Mouse (Mus musculus): Measurements from ENCODE around the gene Otud7b. TPM values are rescaled to one million over a fixed set of nuclear protein-coding genes. Genes with fewer than 3 reads are reported as not detected.

Gene Otud7b
- 25.8 and 40.5 TPM in 2 replicates for total RNA-seq (2021)
- long read RNA-seq, full-length matches to known transcripts, result 2 of 10 reads
- long read RNA-seq, partial matches to known transcripts, result 2 of 10 reads
- long read RNA-seq, other reads (novel, unspliced or antisense), result 6 of 10 reads

- DNase-seq, result peak; percentile 85
Measured at GRCm38 (mm10) chr3:96104261-96105065, at the start of gene Otud7b. TSS of gene Otud7b (plus strand) at chr3:96104527.

DNA sequence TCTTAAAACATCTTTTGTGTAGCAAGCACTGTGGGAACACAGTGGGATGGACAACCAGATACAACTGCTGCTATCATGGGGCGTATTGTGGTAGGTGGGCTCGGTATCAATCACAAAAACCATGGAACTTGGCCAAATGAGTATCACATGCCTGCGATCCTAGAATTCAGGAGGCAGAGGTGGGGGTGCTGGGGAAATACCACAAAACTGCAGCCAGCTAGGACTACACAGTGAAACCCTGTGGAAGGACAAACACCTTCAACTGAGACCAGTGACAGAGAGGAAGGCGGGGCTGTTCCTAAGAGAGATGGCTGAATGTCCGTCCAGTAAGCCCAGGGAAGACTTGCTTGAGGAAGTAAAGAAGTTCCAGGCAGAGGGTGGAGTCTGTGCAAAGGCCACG is 49.0 kb upstream of the Otud7b start:
- DNase-seq, result no peak

DNA sequence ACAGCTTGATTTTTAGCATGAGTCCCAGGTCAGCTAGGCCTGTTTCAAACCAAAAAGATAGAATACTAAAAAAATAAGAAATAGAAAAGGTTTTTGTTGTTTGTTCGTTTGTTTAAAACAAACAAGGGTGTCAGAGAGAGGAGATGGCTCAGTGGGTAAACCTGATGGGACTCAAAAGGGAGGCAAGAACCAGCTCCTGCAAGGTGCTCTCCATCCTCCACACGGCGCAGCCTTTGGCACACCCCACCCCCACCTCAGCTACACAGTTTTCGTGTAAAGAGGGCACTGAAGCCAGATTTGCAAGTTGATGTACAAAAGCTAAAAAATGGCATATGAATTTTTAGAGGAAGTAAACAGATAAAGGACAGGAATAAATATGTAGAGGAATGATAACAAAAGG is 48.3 kb upstream of the Otud7b start:
- no peak for DNase-seq

- peak; percentile 85 for DNase-seq
Measured at GRCm38 (mm10) chr3:96057747-96058204, 46.6 kb upstream of the Otud7b start.

DNA sequence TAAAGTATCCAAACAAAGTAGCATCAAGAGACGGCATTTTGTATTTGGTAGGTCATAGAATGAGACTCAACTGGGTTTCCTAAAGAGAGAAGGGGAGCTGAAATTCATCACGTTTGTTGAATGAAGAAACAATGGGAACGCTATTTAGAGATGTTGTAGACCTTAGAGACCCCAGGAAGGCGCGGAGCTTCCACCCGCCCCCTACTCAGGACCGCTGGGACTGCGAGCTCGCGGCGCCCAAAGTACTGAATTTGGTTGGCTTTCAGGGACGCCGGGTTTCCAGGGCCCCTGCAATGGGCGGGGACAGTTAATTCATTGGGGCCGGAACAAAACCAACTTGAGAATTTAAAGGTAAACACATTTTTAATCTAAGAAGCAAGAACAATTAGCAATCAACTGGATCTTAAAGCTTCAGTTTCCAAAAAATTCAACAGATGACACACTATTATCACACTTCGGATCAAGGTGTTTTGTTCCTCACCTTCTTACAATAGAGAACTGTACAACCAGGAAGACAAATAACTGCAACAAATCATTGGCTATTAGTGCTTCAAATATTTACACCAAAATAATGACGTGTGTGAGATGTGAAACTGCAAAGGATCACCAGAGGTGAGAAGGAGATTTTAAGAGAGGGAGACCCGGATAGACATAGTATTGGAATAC is 46.0 kb upstream of the Otud7b start, which contains the start of gene Vps45:
Gene Vps45 (minus strand): TSS at position 236 of the 666 bp plus-strand sequence.
- DNase-seq, result peak; percentile 76

GRCm38 (mm10) chr3:96060146-96060545 is 44.2 kb upstream of the Otud7b start:
- no peak for DNase-seq

- DNase-seq, result no peak
Measured at GRCm38 (mm10) chr3:96063299-96063698, 41.0 kb upstream of the Otud7b start.

- no peak for DNase-seq
Measured at GRCm38 (mm10) chr3:96064217-96064616, 40.1 kb upstream of the Otud7b start.

DNA sequence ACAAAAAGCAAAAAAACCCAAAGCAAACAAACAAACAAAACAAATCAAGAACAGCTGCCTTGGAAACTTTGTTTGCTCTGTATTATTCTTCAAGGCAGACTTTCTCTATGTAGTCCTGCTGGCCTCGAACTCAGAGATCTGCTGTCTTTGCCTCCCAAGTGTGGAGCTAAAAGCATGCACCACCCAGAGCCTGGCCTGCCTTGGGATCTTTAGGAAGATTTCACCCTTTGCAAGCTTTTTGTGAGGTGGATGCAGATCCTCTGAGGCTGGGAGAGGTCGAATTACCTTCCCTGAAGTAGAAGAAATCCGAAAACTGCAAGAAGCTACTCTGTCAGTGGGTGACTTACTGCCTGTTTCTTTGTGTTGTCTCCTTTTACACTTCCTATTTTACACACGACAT is 39.2 kb upstream of the Otud7b start:
- DNase-seq, result no peak

DNA sequence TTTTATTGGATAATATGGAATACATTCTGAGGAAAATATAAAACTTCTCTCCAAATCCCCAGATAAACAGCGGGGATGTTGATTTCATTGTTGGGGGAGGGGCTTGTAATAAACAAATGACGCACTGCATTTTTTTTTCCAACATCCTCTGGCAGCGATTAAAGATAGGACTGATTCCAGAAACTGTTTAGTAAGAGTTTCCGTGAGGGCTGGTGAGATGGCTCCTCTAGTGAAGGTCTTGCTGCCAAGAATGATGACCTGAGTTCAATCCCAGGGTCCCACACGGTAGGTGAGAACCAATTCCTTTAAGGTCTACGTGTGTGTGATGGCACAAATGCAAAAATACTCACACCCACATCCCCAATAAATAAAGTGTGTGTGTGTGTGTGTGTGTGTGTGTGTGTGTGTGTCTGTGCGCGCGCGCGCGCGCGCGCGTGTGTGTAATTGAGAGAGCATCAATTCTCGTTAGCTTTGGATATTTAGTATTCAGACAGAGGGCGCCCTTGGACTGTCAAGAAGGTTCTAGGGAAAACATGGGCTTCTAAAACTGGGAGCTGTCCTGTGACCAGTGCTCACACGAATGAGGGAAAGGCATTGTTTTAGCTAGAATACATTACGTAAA is 38.5 kb upstream of the Otud7b start:
- DNase-seq, result peak; percentile 15

- DNase-seq, result no peak
Measured at GRCm38 (mm10) chr3:96066741-96067140, 37.6 kb upstream of the Otud7b start.

- DNase-seq, result no peak
Measured at GRCm38 (mm10) chr3:96069046-96069445, 35.3 kb upstream of the Otud7b start.

- no peak for DNase-seq
Measured at GRCm38 (mm10) chr3:96069542-96069941, 34.8 kb upstream of the Otud7b start.

GRCm38 (mm10) chr3:96070241-96070640 is 34.1 kb upstream of the Otud7b start:
- no peak for DNase-seq

DNA sequence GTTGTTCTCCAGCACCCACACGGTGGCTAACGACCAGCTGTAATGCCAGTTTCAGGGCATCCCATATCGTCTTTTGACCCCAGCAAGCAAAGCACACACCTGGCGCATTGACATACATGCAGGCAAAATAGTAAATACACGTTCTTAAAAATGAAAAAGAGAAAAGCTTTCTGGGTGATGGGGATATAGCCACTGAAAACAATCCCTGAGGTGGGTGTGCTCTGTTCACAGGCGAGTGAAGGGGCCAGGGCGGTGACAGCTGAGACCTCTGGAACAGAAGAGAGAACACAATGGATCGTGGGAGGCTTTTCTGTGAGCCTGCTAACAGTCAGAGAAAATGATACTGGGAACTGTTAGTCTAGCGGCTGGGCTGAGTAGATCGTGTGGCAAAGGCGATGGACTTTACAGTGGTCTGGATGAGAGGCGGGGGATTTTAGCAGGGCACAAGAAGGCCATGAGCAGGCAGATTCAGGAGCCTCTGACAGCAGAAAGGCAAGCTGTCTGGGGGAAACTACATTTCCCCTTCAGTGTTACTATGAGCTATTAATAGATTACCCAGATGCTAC is 31.3 kb upstream of the Otud7b start:
- no peak for DNase-seq

GRCm38 (mm10) chr3:96078066-96078465 is 26.3 kb upstream of the Otud7b start:
- DNase-seq, result no peak

DNA sequence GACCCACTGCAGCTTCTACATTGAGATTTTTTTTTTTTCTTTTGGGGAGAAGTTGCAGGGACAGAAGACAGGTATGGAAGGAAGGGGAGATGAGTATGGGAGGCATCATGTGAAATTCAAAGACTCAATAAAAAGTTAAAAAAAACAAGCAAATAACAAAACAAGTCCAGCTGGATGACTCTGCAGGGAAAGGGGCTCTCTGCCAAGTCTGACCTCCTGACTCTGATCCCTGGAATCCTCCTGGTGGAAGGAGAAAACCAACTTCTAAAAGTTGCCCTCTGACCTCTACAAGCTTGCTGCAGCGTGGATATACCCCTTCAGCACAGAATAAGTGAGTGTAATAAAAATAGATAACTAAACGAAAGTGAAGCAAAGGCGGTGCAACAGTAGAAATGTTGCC is 25.6 kb upstream of the Otud7b start:
- no peak for DNase-seq

DNA sequence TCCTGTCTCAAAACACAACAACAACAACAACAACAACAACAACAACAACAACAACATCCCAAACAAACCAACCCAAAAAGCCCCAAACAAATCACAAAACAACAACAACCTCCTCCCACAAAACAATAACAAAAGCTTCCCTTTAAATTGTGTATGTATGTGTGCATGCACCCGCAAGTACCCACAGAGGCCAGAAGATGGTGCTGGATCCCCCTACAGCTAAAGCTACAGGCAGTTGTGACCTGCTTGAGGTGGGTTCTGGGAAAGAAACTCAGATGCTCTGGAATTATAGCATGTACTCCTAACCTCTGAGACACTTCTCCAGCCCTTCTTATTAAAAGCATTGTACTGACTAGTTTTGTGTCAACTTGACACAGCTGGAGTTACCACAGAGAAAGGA is 23.3 kb upstream of the Otud7b start:
- no peak for DNase-seq

DNA sequence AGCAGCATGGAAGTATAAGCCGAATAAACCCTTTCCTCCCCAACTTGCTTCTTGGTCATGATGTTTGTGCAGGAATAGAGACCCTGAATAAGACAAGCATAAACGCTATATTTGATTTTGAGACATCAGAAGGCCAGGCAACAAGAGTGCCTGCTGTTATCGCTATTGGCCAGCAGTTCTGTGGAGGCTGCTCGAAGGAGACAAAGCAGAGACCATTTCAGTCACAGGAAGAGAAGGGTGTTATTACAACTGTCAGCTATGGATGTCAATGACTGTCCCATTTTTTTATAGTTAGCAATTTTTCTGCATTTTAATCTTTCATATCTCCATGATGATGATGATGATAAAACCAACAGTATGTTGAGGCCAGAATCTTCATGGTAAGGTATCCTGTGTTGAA is 22.7 kb upstream of the Otud7b start:
- no peak for DNase-seq

GRCm38 (mm10) chr3:96082100-96082499 is 22.2 kb upstream of the Otud7b start:
- DNase-seq, result no peak

GRCm38 (mm10) chr3:96082714-96083508 is 21.4 kb upstream of the Otud7b start:
- DNase-seq, result no peak

All from adrenal gland, postnatal 25 days (tissue).